Mouse (Mus musculus): ENCODE results near the gene Olfr132. TPM values are rescaled to one million over a fixed set of nuclear protein-coding genes. Genes with fewer than 3 reads are reported as not detected.
"Not testable (repeated sequence)": the region's sequence is repeated elsewhere in the genome, so short reads cannot be mapped to it uniquely, and the experiment has no call there.

The Olfr132 gene
- not detected for total RNA-seq (2022)

GRCm38 (mm10) chr17:38134426-38134825 lies at the start of gene Olfr132:
TSS of gene Olfr132 (minus strand) at chr17:38134526.
- DNase-seq (ENCODE audit: low spot score), result no peak

- no peak for DNase-seq (ENCODE audit: low spot score)
These were observed 36.8 kb upstream of the Olfr132 start, which contains the start of gene Olfr134 for GRCm38 (mm10) chr17:38171088-38171487. TSS of gene Olfr134 (plus strand) at chr17:38171388.

GRCm38 (mm10) chr17:38144981-38145380 lies 10.7 kb upstream of the Olfr132 start, which contains the start of gene Olfr133:
TSS of gene Olfr133 (plus strand) at chr17:38145281.
- no peak for DNase-seq (ENCODE audit: low spot score)

- not testable (repeated sequence) for DNase-seq (ENCODE audit: low spot score)
These were observed 9.0 kb downstream of the Olfr132 start for GRCm38 (mm10) chr17:38125371-38125770.

GRCm38 (mm10) chr17:38124199-38124598 lies 10.1 kb downstream of the Olfr132 start:
- DNase-seq (ENCODE audit: low spot score), result not testable (repeated sequence)

GRCm38 (mm10) chr17:38088593-38088992 lies 45.7 kb downstream of the Olfr132 start, which contains the start of gene Olfr131:
TSS of gene Olfr131 (minus strand) at chr17:38088693.
- no peak for DNase-seq (ENCODE audit: low spot score)

GRCm38 (mm10) chr17:38082364-38082763 lies 52.0 kb downstream of the Olfr132 start:
- no peak for DNase-seq (ENCODE audit: low spot score)

Other genes starting within 250 kb of the Olfr132 start
- not detected for gene Olfr127, start 234.1 kb downstream of the Olfr132 start, total RNA-seq (2022)
- not detected for gene Olfr128, start 214.0 kb downstream of the Olfr132 start, total RNA-seq (2022)
- not detected for gene Olfr761, start 181.4 kb downstream of the Olfr132 start, total RNA-seq (2022)
- not detected for gene Olfr129, start 74.4 kb downstream of the Olfr132 start, total RNA-seq (2022)
- not detected for gene Olfr130, start 70.6 kb downstream of the Olfr132 start, total RNA-seq (2022)
- gene Olfr131, start 45.8 kb downstream of the Olfr132 start, total RNA-seq (2022), result not detected
- gene Olfr133, start 10.8 kb upstream of the Olfr132 start, total RNA-seq (2022), result not detected
- gene Olfr134, start 36.9 kb upstream of the Olfr132 start, total RNA-seq (2022), result not detected
- not detected for gene Olfr135, start 69.8 kb upstream of the Olfr132 start, total RNA-seq (2022)
- not detected for gene Olfr138, start 126.5 kb upstream of the Olfr132 start, total RNA-seq (2022)
- not detected for gene Olfr137, start 173.0 kb upstream of the Olfr132 start, total RNA-seq (2022)
- not detected for gene Olfr136, start 195.3 kb upstream of the Olfr132 start, total RNA-seq (2022)